Mouse (Mus musculus) embryonic fibroblast, embryonic 13.5 days (primary cell): Measurements from ENCODE around the gene Nptn. TPM values are rescaled to one million over a fixed set of nuclear protein-coding genes. Genes with fewer than 3 reads are reported as not detected.
A peak's percentile ranks its signal among the peaks of the same experiment; 100 is the strongest.

Experiments used
- H3K27ac ChIP-seq: 2 replicates; pipeline ENCODE4 v1.5.1; 2012; ENCODE audit warnings: low read length, control low read depth, inconsistent platforms; ENCODE audit not compliant: insufficient read depth
- H3K4me1 ChIP-seq: 2 replicates; pipeline ENCODE4 v1.6.1; 2011; ENCODE audit warnings: low read length; ENCODE audit not compliant: control insufficient read depth, insufficient read depth
- H3K4me3 ChIP-seq: 2 replicates; pipeline ENCODE4 v1.5.1; 2011; ENCODE audit warnings: mild to moderate bottlenecking, control low read depth, low read length; ENCODE audit not compliant: insufficient read depth
- CTCF ChIP-seq: IDR thresholded peaks from 2 replicates; pipeline ENCODE4 v1.5.1; 2011; ENCODE audit warnings: mild to moderate bottlenecking, control low read depth, low read length, moderate library complexity, borderline replicate concordance; ENCODE audit not compliant: insufficient read depth
- POLR2A ChIP-seq: IDR thresholded peaks from 2 replicates; pipeline ENCODE4 v1.6.1; 2011; ENCODE audit warnings: low read depth, mild to moderate bottlenecking, control low read depth, low read length, moderate library complexity
- polyA plus RNA-seq: library from polyadenylated mRNA; stranded (reverse); fragments of >200 nt; gene quantifications from 2 replicates; pipeline ENCODE4 v1.2.4, GENCODE M21; 2011; ENCODE audit warnings: low read depth; ENCODE audit not compliant: missing spikeins, insufficient read length

The Nptn gene
- polyA plus RNA-seq, 1 experiment = 514 TPM

- no peak overlapping the region for H3K27ac ChIP-seq
- no peaks in the 10 kb centered on the region for H3K4me1 ChIP-seq
- TF ChIP-seq POLR2A (no peak), CTCF (no peak)
- H3K4me3 ChIP-seq = no peak overlapping the region
These were observed 80.0 kb downstream of the Nptn start for GRCm38 (mm10) chr9:58662007-58662406.

- Histone ChIP-seq H3K27ac (no peak overlapping the region), H3K4me1 (no peaks in the 10 kb centered on the region), H3K4me3 (no peak overlapping the region)
- TF ChIP-seq CTCF (no peak), POLR2A (no peak)
These were observed 80.8 kb downstream of the Nptn start for GRCm38 (mm10) chr9:58662791-58663190.

GRCm38 (mm10) chr9:58665492-58665891 lies 83.5 kb downstream of the Nptn start:
- no peak for TF ChIP-seq CTCF
- no peak for TF ChIP-seq POLR2A
- Histone ChIP-seq H3K4me1 (peaks cover 6% of the 10 kb centered on the region; the same call in 1 of the 2 replicates), H3K4me3 (no peak overlapping the region), H3K27ac (no peak overlapping the region)

GRCm38 (mm10) chr9:58666191-58666590 lies 84.2 kb downstream of the Nptn start:
- TF ChIP-seq POLR2A = no peak
- TF ChIP-seq CTCF = no peak
- H3K4me3 ChIP-seq = no peak overlapping the region
- H3K4me1 ChIP-seq = peaks cover 6% of the 10 kb centered on the region; the same call in 1 of the 2 replicates
- H3K27ac ChIP-seq = no peak overlapping the region

- no peak overlapping the region for H3K27ac ChIP-seq
- H3K4me3 ChIP-seq = no peak overlapping the region
- peaks cover 7% of the 10 kb centered on the region for H3K4me1 ChIP-seq
- TF ChIP-seq CTCF (no peak), POLR2A (no peak)
These were observed 85.2 kb downstream of the Nptn start for GRCm38 (mm10) chr9:58667244-58667643.

- peak overlapping the region; percentile 39; the same call in 1 of the 2 replicates for H3K27ac ChIP-seq
- TF ChIP-seq CTCF = no peak
- H3K4me1 ChIP-seq = peaks cover 14% of the 10 kb centered on the region
- no peak overlapping the region for H3K4me3 ChIP-seq
These were observed 86.1 kb downstream of the Nptn start for GRCm38 (mm10) chr9:58668171-58668570.

- TF ChIP-seq CTCF = no peak
- TF ChIP-seq POLR2A = no peak
- H3K27ac ChIP-seq = peak overlapping the region; percentile 39; the same call in 1 of the 2 replicates
- no peak overlapping the region for H3K4me3 ChIP-seq
- H3K4me1 ChIP-seq = peaks cover 14% of the 10 kb centered on the region
These were observed 87.0 kb downstream of the Nptn start for GRCm38 (mm10) chr9:58669071-58669470.

- no peak for TF ChIP-seq CTCF
- no peak for TF ChIP-seq POLR2A
- no peak overlapping the region for H3K4me3 ChIP-seq
- H3K4me1 ChIP-seq = peaks cover 14% of the 10 kb centered on the region
- H3K27ac ChIP-seq = no peak overlapping the region
These were observed 87.8 kb downstream of the Nptn start for GRCm38 (mm10) chr9:58669819-58670218.

- H3K27ac ChIP-seq = no peak overlapping the region; the same call in 1 of the 2 replicates
- no peak overlapping the region for H3K4me3 ChIP-seq
- peaks cover 14% of the 10 kb centered on the region for H3K4me1 ChIP-seq
- TF ChIP-seq CTCF (no peak), POLR2A (no peak)
These were observed 90.4 kb downstream of the Nptn start for GRCm38 (mm10) chr9:58672474-58672873.

- Histone ChIP-seq H3K27ac (no peak overlapping the region), H3K4me3 (no peak overlapping the region), H3K4me1 (peaks cover 9% of the 10 kb centered on the region)
- TF ChIP-seq POLR2A (no peak), CTCF (no peak)
These were observed 92.7 kb downstream of the Nptn start for GRCm38 (mm10) chr9:58674736-58675135.

- H3K4me1 ChIP-seq = peaks cover 9% of the 10 kb centered on the region
- H3K4me3 ChIP-seq = no peak overlapping the region
- TF ChIP-seq CTCF (no peak), POLR2A (no peak)
- H3K27ac ChIP-seq = no peak overlapping the region
These were observed 93.3 kb downstream of the Nptn start for GRCm38 (mm10) chr9:58675371-58675770.
